Mouse (Mus musculus) ES-E14 (cell line): ENCODE measurements around the gene Bhlhe41.

ENCODE experiments used
- CHD2 ChIP-seq: IDR thresholded peaks from 2 replicates; pipeline ENCODE4 v1.6.1; 2014; ENCODE audit warnings: mild to moderate bottlenecking, low read depth, low read length, inconsistent platforms
- HCFC1 ChIP-seq: IDR thresholded peaks from 2 replicates; pipeline ENCODE4 v1.6.1; 2012; ENCODE audit warnings: low read length, inconsistent platforms, borderline replicate concordance; ENCODE audit not compliant: insufficient read depth
- MAFK ChIP-seq: IDR thresholded peaks from 2 replicates; pipeline ENCODE4 v1.6.1; 2014; ENCODE audit warnings: mild to moderate bottlenecking, low read depth, low read length, inconsistent platforms; ENCODE audit not compliant: insufficient read depth
- ZC3H11A ChIP-seq: IDR thresholded peaks from 2 replicates; pipeline ENCODE4 v1.6.1; 2012; ENCODE audit warnings: low read depth, mild to moderate bottlenecking, inconsistent platforms, low read length, borderline replicate concordance
- ZNF384 ChIP-seq: IDR thresholded peaks from 2 replicates; pipeline ENCODE4 v1.6.1; 2012; ENCODE audit warnings: low read depth, low read length, inconsistent platforms

GRCm38 (mm10) chr6:145880609-145881008 is 15.3 kb upstream of the Bhlhe41 start:
- TF ChIP-seq HCFC1 = no peak
- no peak for TF ChIP-seq ZNF384
- TF ChIP-seq CHD2 = no peak
- TF ChIP-seq MAFK = no peak
- TF ChIP-seq ZC3H11A = no peak
